Mouse (Mus musculus) adipocyte (in vitro differentiated cells): Measurements from ENCODE around the gene Fignl2.
"Not testable (repeated sequence)": the region's sequence is repeated elsewhere in the genome, so short reads cannot be mapped to it uniquely, and the experiment has no call there.

Experiments used
- DNase-seq: peaks from one replicate; pipeline ENCODE4 v3.0.0-alpha.2; 2016; ENCODE audit warnings: low spot score

The Fignl2 gene

DNA sequence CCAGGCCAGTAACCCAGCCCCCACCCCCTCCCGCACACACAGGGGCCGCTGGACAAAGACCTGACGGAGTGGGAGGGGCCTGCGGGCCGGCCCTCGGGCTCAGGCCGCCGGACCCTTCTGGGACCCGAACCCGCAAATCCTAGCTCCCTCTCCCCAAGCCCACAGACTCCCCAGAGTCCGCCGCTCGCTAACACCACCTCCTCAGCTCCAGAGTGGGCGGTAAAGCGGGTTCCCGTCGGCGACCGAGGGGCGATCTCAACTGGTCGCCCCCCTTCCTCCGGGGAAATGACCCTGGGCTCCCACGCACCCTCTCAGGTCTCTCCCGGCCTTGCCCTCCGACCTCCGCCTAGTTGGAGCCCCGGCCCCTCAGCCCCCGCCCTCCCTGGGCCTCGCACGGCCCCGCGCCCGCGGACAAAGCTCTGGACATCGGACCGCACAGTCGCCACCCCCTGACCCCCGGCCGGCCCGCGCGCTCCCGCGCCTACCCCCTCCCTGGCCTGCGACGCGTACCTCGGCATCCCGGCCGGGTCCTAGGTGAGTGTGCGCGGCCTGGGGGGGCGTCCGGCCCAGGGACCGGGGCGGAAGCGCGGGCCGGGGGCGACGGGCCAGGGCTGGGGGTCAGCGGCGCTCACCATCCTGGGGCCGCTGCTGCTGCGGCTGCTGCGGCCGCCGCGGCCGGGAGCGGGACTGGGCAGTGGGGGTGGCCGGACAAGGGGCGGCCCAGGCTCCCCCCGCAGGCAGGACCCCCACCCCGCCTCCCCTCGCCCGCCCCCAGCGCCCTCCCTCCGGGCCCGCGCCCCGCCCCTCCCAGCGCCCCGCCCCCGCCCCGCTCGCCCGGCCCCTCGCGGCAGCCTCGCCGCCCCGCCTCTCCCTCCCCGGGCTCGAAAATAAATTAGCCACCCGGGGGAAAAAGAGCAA is at the start of gene Fignl2:
Fignl2 (minus strand) TSS at position 755 of the 918 bp plus-strand sequence.
- DNase-seq, result peak; percentile 53

DNA sequence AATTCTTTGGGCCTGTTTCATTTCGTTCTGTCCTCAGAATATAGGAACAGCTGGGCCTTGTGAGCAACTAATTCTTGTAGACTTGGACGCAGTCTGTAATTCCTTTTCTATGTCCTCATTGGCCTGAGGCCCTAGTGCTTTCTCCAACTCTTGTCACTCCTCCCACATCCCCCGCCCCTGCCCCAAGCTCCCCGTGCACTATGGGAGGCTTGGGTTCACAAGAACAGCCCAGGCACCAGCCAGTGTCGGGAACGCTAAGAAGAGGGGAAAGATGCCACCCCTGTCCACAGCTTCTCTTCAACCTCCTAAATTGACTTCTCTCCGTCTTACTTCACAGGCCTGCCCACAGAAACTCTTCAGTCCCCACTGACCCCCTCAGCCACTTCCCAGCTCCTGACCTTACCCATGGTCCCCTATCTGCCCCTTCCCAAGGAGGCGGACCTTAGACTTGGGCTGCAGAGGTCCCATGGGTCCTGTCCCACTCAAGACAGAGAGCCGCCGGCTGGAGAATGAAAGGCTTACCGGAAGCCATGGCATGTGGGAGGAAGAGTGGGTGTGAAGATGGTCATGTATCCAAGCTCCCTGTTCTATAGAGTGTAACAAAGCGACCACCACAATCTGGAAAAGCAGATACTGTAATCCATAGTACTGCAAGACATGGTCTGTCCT is 48.6 kb upstream of the Fignl2 start:
- DNase-seq, result no peak

DNA sequence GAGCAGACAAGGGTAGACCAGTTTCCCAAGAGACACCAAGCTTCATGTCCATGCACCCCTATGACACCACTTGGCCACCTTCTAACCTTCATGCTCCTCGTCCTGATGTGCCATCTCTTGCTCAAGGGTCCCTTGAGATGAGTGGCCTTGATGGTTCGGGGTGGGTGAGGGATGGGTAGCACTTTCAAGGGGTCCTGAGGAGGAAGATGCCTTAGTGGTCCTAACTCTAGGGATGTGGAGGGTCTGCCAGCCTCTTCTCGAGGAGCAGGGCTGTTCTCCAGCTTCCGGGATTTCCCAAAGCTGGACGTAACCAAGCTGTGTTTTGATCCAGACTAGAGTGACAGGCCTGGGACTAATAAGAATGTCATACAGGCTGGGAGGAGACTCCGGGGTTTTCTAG is 47.2 kb upstream of the Fignl2 start:
- DNase-seq, result no peak

DNA sequence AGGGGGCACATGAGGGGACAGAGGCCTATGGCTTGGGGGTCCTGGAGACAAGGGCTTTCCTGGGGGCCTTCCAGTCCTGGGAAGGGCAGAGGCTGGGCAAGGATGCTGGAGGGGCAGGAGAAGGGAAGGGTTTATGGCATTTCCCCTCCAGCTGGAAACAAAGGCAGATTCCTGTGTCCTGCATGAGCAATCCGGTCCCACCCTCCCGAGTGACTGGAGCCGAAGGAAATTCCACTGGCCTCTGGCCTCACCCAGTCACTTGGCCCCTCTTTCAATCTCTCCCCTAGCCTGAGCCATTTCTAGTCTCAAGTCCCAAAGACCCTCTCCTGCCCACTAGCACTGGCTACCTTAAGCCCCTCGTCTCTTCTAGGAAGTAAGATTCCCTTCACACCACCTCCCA is 44.8 kb upstream of the Fignl2 start:
- DNase-seq, result no peak

DNA sequence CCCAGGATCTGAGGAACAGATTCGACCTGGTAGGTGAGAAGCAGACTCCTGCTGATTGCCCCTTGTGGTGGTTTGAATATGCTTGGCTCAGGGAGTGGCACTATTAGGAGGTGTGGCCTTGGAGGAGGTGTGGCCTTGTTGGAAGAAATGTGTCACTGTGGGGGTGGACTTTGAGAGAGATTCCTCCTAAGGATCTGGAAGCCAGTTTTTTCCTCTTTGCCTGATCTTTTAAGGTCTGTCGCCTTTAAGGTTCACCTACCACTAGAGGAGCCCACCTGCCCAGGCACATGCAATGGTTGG is 43.9 kb upstream of the Fignl2 start:
- DNase-seq, result no peak

DNA sequence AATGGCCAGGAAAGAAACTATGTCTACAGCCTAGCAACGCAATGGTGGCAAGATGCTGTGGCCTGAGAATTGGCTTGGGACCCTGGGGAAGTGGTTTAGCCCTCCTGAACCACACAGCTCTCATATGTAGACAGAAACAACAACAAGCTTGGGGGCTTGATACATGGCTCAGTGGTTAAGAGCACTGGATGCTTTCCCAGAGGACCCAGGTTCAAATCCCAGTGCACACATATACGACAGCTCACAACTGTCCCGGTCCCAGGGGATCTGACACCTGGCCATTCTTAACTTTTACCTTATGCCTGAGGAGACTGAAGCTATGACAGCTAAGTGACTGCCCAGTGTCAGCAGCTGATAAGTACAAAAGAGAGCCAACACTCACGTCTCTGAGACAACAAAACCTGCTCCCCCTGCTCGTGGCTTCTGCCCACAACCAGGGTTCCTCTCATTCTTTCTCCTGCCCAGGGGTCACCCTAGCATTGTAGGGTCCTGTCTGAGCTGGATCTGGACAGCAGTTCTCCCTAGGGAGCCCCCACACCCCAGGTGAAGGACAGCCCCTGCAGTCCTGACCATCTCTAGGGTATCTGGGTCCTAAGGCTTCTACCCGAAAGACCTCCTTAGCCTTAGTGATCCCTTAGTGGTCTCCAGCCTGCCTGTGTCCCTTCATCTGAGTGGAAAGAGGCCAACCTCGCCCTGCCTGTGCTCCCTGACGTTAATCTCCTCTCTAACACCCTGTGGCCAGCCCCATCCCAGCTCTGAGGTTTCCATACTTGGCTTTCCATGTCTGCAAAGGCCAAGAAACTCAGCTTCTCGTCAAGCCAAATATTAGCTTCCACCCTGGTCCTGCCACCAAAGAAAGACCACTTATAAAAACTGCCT is 43.3 kb upstream of the Fignl2 start:
- DNase-seq, result no peak

DNA sequence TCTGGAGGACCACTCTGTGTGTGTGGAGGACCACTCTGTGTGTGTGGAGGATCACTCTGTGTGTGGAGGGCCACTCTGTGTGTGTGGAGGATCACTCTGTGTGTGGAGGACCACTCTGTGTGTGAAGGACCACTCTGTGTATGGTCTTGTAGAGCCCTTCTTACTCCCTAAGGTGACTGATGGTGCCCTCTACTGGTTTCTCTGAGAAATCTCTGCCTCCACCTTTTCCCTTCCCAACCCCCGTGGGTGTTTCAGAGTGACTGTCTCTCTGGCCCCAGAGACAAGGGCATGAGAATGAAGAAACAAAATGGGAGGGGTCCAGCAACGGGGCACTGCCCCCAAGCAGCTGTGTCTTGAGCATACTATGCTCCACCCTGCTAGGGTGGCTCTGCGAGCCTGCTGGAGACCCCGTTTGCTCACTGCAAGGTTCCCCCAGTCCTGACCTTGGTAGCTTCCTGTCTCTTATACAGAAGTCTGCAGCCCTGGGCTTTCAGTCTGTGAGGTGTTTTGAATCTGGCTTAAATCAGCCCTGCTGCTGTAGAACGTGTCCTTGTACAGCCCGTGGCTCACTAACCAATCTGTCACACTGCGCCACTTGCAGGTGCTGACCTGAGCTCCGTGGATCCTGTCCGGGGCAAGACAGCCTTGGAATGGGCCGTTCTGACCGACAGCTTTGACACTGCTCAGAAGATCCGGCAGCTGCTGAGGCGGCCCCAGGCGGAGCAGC is 40.2 kb upstream of the Fignl2 start:
- peak; percentile 68 for DNase-seq

DNA sequence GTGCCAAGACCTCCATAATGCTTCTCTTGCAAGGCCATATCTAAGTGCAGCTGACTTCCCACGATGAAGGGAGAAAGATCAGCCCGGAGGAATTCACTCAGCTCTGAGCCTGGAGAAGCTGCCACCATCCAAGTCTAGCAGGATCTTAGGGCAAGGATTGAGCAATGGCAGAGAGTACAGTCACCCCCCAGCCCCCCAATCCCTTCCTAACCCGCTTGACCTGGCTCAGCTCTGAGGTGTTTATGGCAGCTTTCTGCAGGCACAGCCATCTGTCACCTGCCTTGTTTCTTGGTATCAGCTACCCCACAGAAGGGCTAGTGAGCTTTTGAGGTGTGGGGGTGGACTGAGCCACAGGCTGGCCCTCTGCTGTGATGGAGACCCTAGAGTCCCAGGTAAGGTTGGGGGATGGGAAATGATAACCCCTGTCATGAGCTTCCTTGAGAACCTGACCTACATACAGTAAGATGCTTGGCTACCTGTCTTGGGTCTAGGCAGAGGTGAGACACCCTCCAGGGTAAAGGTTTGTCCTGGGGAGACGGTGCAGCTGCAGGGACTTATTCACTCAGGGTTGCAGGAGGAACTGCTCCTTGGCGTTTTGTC is 37.2 kb upstream of the Fignl2 start, which contains the start of gene Ankrd33:
Ankrd33 (plus strand) TSS at position 245 of the 600 bp plus-strand sequence.
- DNase-seq, result no peak

DNA sequence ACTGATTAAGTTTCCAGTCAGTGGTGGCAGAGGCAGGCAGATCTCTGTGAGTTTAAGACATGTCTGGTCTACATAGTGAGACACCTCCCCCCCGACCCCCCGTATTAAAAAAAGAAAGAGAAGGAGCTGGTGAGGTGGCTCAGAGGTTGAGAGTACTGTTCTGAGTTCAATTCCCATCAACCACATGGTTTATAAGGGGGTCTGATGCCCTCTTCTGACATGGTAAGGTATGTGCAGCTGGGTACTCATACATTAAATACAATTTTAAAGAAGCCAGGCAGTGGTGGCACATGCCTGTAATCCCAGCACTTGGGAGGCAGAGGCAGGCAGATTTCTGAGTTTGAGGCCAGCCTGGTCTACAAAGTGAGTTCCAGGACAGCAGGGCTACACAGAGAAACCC is 35.4 kb upstream of the Fignl2 start:
- DNase-seq, result not testable (repeated sequence)

DNA sequence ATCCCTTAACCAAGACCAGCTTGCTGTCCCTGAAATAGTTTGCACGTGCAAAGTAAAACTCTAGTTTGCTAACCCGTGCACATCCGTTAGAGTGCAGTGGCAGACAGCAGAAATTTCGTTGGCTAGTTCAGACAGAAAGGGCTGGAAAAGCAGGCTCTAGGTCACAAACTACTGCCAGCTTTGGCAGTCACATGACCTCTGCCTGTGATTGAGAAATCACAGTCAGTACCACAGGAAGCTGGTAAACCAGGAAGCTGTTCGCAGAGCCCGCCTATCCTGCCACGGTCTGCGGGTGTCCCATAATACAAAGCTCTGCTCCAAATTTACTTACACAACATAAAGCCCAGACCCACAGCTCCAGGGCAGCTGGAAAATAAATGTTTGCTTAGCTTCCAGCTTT is 34.8 kb upstream of the Fignl2 start:
- peak; percentile 97 for DNase-seq

DNA sequence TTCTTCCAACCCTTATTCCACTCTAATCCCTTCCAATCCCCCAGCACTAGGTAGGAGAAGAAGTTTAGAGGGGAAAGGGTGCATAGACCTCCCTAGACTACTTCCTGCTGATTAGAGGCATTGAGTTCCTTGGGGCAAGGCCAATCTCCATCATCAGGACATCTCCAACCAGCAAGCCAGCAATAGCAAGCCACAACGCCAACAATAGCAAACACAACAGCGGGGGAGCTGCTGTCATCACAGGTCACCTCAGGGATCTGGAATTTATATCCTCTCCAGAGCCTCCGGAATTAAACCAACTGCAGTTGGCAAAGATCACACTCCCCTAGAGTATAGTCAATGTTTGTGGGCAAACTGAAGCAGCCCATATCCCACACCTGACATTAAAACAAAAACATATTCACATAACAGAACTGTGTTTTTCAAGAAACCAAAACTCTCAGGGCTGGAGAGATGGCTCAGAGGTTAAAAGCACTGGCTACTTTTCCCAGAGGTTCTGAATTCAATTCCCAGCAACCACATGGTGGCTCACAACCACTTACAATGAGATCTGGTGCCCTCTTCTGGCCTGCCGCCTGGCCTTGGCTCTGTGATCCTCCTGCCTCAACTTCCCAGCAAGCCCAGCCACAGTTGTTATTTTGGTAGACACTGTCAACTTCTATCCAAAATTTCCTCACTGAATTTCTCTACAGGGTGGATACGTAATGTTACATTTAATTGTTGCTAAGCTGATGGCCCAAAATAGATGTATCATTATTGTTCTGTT is 29.7 kb upstream of the Fignl2 start:
- DNase-seq, result no peak

DNA sequence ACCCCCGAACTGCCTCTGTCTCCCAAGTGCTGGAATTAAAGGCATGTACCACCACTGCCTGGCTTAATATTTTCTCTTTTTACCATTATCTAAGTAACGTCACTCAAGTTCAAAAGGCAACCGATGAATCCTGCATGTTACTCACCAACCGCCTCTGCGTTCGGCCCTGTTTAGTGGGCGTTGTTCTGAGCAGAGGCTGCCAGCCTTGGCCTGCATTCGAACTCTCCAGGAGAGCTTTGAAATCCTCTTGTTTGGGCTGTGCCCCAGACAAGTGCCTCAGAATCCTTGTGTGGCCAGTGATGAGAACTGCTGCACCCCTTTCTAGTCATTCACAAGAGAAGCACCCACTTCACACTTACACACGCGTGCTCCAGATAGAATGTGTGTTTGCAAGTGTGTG is 27.6 kb upstream of the Fignl2 start:
- no peak for DNase-seq

DNA sequence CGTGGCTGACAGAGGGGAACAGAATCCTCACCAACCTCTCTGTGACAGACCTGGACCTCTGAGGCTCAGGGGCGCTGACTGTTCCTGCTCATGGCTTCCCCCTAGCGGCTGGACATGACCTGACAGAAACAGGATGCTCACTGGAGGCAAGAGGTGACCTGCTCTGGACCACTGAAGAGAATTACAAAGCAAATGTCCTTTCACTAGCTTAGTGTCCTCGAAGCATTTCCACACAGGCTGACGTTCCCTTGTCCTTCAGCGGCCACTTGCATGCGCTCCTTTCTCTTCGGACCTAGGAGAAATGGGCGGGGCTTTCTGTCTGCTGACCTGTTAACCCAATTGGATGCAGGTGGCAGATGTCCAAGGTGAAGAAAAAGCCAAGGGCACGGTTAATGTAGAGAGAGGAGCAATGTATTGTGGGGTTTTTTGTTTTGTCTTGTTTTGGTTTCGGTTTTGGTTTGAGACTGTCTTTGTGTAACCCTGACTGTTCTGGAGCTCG is 27.2 kb upstream of the Fignl2 start:
- DNase-seq, result peak; percentile 85

DNA sequence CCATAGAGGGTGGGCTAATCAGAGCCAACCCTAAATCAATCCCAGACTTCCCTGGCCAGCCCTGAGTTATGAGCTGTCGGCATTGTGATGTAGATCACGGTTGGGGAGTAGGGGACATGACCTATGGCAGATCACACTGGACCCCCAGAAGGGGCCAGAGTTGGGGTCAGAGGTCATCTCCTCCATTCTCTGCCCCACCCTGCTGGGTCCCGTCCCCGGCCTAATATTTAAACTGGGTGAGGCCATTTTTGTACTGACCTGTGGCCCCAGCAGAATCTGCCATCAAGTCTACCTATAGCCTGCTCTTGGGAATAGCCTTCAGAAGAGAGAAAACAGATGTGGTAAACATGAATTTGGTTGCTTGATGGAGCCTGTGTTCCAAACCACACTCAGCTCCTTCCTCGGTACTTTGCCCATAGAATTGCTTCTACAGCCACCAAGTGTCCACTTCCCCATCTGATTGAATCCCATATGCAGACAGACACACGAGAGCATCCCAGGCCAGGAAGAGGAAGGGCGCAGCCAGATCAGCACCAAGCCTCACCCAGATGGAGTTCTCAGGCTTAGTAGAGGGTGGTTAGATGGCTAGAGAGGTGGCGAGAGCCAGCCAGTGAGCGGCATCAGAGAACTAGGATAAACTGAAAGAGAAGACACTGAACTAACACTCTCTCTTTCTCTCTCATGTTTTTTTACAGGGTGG is 25.4 kb upstream of the Fignl2 start:
- no peak for DNase-seq

DNA sequence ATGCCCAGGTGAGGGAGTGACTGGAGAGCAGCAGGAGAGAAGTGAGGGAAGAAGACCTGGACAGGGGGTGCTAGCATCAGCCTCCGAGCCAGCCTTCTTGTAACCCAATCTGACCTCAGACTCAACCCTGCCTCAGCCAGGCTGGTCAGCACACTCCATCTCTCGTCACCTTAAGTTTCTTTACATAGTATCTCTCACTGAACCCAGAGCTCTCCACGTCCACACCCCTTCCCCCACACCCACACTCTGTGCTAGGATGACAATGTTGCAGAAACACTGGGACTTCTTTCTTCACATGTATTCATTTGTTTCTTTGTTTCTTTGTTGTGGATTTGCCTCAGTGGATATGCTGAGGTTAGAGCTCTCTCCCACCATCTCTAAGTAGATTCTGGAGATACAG is 22.6 kb upstream of the Fignl2 start:
- DNase-seq, result no peak

DNA sequence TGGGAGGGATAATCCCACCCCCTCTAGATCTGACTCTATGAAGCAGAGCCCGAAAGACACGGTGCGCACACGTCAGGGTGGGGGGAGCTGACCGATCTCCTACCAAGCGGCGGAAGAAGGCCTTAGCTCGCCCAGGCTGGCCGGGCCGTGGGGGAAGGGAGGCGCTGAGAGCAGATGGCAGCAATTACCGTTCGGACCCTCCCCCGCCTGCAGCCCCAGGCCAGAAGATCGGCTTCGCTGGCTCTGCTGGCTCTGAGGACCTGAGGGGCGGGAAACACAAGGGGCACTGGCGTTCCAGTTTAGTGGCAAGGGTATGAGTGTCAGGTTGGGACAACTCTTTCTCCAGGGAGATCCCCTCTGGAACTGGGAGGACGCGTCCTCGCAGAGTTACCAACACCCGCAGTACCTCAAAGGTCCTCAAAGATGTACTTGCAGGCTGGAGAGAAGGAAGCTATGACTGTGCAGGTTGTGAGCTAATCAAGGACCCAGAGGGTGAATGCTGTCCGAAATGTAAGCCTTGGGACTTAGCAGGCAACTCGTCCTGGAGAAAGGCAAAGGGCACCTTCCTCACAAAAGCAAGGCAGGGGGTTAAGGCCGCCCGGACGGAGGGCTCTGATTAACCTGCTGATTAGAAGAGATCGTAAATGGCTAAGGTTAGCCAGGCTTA is 19.8 kb upstream of the Fignl2 start:
- DNase-seq, result no peak

DNA sequence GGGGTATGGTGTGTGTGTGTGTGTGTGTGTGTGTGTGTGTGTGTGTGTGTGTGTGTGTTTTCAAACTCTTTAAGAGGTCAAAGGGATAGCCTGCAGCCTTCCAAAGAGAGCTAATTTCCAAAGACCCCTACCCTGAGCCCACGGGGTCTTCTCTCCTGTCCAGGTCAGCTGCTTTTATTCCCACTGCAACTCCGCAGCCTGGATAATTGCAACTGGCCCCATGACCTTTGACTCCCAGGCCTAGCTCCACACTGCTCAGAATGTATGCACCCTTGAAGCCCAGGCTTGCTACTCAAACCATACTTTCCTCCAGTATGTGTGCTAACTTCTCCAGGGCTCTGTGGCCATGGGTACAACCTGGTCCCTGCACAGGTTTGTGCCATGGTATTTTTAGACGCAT is 17.0 kb upstream of the Fignl2 start:
- no peak for DNase-seq

DNA sequence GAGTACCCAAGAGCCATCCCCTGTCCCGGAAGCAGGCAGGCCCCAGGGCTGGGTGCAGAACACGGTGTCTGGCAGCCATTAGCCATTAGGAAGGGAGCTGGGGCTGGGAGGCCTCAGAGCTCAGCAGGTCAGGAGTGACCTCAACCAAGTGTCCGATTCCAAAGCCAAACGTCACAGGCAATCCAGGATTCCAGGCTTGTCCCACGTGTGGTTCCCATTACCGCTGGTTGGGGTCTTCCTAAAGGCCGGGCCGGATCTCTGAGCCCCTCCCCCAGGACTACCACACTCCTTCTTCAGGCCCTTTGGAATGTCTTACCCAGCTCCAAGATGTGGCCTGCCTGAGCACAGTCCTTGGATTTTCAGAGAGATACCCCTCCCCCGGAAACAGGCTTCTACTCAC is 16.6 kb upstream of the Fignl2 start:
- no peak for DNase-seq

DNA sequence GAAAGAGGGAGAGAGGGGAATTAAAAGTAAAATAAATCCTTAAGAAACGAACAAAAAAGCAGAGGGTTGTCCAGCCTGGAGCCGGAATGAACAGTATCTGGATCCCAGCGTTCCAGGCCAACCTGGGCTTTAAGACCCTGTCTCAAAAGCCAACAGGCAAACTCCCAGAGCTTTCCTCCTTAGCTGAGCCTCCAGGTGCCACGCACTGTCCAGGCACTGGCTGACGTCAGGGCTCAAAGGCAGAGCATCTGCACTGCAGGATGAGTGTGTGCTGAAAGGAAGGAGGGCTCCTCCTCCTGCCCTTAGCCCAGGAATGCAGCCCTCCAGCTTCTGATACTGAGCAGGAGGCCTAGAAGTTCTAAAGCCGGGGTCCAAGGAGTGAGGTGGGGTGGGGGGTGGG is 15.6 kb upstream of the Fignl2 start:
- DNase-seq, result no peak
